Mouse (Mus musculus) thymus, adult 2 months (tissue): ENCODE measurements around the gene Dctn1.

Experiments used
- CTCF ChIP-seq: fragments of 200-500 bp; IDR thresholded peaks from 2 replicates; pipeline ENCODE4 v1.5.1; 2012; ENCODE audit warnings: mild to moderate bottlenecking, control low read depth, low read length, moderate library complexity, borderline replicate concordance; ENCODE audit not compliant: control insufficient read depth, poor library complexity, insufficient read depth; ENCODE audit errors: extremely low read depth
- POLR2A ChIP-seq: fragments of 200-500 bp; IDR thresholded peaks from 2 replicates; pipeline ENCODE4 v1.6.1; 2012; ENCODE audit warnings: mild to moderate bottlenecking, low read length, control low read depth, moderate library complexity; ENCODE audit not compliant: control insufficient read depth, poor library complexity, insufficient read depth; ENCODE audit errors: extremely low read depth

DNA sequence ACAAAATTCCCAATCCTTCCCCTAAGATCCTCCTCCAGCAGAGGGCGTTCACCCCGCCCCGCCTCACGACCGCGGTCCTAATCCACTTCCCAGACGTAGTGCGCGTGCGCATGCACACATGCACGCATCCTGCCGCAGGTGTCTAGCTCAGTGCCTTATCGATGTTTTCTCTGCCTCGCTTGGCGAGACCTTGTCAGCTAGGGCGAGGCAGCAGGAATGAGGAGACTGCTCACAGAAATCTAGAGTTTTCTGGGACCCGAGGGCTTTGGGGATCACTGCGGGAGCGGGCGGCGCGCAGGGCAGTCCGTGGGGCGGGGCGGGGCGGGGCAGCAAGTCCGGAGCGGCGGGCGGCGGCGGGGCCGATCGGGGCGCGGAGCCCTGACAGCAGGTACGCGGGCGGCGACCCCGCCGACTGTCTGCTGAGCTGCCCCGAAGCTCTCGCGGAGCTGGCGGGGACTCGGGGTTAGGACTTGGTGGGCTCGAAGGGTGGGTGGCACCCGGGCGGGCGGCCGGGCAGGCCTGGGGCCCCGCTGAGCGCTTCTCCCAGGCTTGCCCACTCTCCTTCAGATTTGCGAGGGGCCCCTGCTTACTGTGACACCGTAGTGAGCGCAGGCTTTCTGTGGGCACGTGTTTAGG lies at the start of gene Dctn1:
- TF ChIP-seq CTCF (peak; percentile 92), POLR2A (no peak; the same call in 1 of the 2 replicates)
